Mouse (Mus musculus): ENCODE measurements at regions not wholly inside any gene's neighbourhood (a gene's known extent, or its start where the extent isn't known, plus 50 kb on each side); places are given as distances from the start of the nearest gene placed in this dataset.

- no peak for TF ChIP-seq POLR2A (IDR thresholded peaks at IDR 0.05; ENCODE audit: low read depth, low read length)
- TF ChIP-seq CTCF (IDR thresholded peaks at IDR 0.05; ENCODE audit: extremely low read depth, insufficient read length, insufficient replicate concordance, low read depth, low read length), result no peak
Observed at GRCm38 (mm10) chr4:75838619-75839018, 560.5 kb upstream of the Dmac1 start.

Measured in small intestine, adult 2 months (tissue).